ENCODE assay signal across 8 mouse cellular contexts in the genomic region with DNA sequence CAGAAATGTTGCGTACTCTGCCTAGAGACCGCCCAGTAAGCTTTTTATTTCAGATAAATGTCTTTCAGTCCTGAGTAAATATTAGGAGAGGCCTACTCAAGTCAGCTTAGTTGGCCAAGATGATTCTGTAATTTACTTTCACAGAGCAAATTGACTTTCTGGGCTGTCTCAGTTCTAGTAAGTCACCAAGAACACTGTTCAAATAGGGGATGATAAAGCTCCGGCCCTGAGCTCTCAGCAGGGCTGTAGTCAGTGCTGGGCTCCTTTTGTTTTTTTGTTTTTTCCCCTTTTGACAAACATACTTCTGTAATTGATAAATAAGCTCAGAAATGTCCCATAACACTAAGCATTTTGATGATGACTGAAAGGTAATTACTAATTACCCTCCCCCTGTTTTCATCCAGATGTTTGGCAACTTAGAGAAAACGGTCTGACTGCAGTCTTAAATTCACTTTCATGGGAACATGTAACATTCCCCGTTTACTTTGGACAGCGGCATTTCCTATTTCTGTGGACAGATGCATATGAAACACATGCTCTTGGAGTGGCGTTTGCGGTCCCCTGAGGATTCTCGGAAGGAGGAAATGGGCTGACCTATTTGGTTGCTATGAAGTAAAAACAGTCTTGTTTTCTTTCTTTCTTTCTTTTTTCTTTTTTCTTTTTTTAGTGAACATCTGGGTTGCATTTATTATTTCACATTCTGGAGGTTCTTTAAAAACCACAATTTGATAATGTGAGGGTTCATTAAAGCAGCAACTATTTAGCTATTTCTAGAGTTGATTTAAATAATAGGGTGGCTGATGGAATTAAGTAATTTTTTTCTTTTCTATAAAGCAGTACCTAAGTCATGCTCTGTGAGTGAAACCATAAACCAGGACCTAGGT. TPM values are rescaled to one million over a fixed set of nuclear protein-coding genes. Genes with fewer than 3 reads are reported as not detected.
DNase-seq lines count a peak whose midpoint lies in the region; ATAC-seq lines count a peak whose summit lies in the region.

No protein-coding gene starts in this region.

- no peaks in the 10 kb centered on the region for H3K27me3 ChIP-seq in forebrain, embryonic 15.5 days
- H3K27me3 ChIP-seq in forebrain, embryonic 11.5 days (ENCODE audit: control insufficient read depth, insufficient read depth, low read length), result no peaks in the 10 kb centered on the region
- no peaks in the 10 kb centered on the region for H3K27me3 ChIP-seq in intestine, embryonic 16.5 days (replicated peaks; ENCODE audit: control insufficient read depth, insufficient read depth, low read length)

- no peak for ATAC-seq in forebrain, embryonic 15.5 days (replicated peaks)
- ATAC-seq in forebrain, embryonic 11.5 days (replicated peaks; ENCODE audit: low FRiP score), result no peak
- ATAC-seq in intestine, embryonic 16.5 days, result peak; percentile 63
- ATAC-seq in granulocyte monocyte progenitor cell, adult 5-6 weeks (replicated peaks; ENCODE audit: poor library complexity, severe bottlenecking), result no peak

- intact Hi-C loops in left cerebral cortex, postnatal 36 days (cut with DNase I), result no loop called here

- no peak overlapping the region for H3K4me3 ChIP-seq in forebrain, embryonic 15.5 days
- H3K4me3 ChIP-seq in forebrain, embryonic 11.5 days (ENCODE audit: low read depth, low read length), result no peak overlapping the region
- H3K4me3 ChIP-seq in intestine, embryonic 16.5 days (ENCODE audit: low read length), result no peak overlapping the region

- H3K9me3 ChIP-seq in forebrain, embryonic 15.5 days, result no peaks in the 10 kb centered on the region
- H3K9me3 ChIP-seq in forebrain, embryonic 11.5 days (ENCODE audit: control insufficient read depth, low read length), result no peaks in the 10 kb centered on the region
- no peaks in the 10 kb centered on the region for H3K9me3 ChIP-seq in intestine, embryonic 16.5 days (ENCODE audit: control insufficient read depth, low read length)

- peak overlapping the region; percentile 35; the same call in 1 of the 2 replicates for H3K27ac ChIP-seq in forebrain, embryonic 15.5 days (replicated peaks)
- H3K27ac ChIP-seq in forebrain, embryonic 11.5 days (ENCODE audit: low read depth, low read length), result no peak overlapping the region
- peak overlapping the region; percentile 47 for H3K27ac ChIP-seq in intestine, embryonic 16.5 days (ENCODE audit: low read length)

- no peak overlapping the region for H3K9ac ChIP-seq in forebrain, embryonic 15.5 days (replicated peaks)
- H3K9ac ChIP-seq in forebrain, embryonic 11.5 days (ENCODE audit: low read length), result no peak overlapping the region
- H3K9ac ChIP-seq in intestine, embryonic 16.5 days (ENCODE audit: low read depth, low read length), result no peak overlapping the region

- no peaks in the 10 kb centered on the region for H3K36me3 ChIP-seq in forebrain, embryonic 15.5 days
- no peaks in the 10 kb centered on the region for H3K36me3 ChIP-seq in forebrain, embryonic 11.5 days (ENCODE audit: control insufficient read depth, insufficient read depth, low read length)
- no peaks in the 10 kb centered on the region for H3K36me3 ChIP-seq in intestine, embryonic 16.5 days (ENCODE audit: control insufficient read depth, insufficient read depth, low read length)

- 77% methylated on average over 9 of the region's 9 CpGs for WGBS in forebrain, embryonic 15.5 days
- 75% methylated on average over 9 of the region's 9 CpGs for WGBS in forebrain, embryonic 11.5 days
- 29% methylated on average over 9 of the region's 9 CpGs for WGBS in intestine, embryonic 16.5 days

- H3K4me1 ChIP-seq in forebrain, embryonic 15.5 days, result peaks cover 6% of the 10 kb centered on the region; the same call in 1 of the 2 replicates
- H3K4me1 ChIP-seq in forebrain, embryonic 11.5 days (replicated peaks; ENCODE audit: control insufficient read depth, insufficient read depth, low read length), result no peaks in the 10 kb centered on the region
- H3K4me1 ChIP-seq in intestine, embryonic 16.5 days (ENCODE audit: control insufficient read depth, insufficient read depth, low read length), result peaks cover 39% of the 10 kb centered on the region

- no peak overlapping the region for H3K4me2 ChIP-seq in forebrain, embryonic 15.5 days (replicated peaks)
- no peak overlapping the region for H3K4me2 ChIP-seq in forebrain, embryonic 11.5 days (ENCODE audit: low read depth, low read length, severe bottlenecking)
- no peak overlapping the region for H3K4me2 ChIP-seq in intestine, embryonic 16.5 days (ENCODE audit: low read depth, low read length)

- no peak for DNase-seq in forebrain, embryonic 11.5 days (ENCODE audit: low spot score)
- DNase-seq in forelimb bud, embryonic 11.5 days (ENCODE audit: low read depth, low spot score), result peak; percentile 76
- DNase-seq in lung, postnatal 25 days (ENCODE audit: low spot score), result peak; percentile 57
- no peak for DNase-seq in adrenal gland, adult 8-10 months
- DNase-seq in left cerebral cortex, postnatal 36 days (ENCODE audit: low spot score in 2 of 2), result no peak

RNA-seq across cellular contexts. Expression of gene Cyth3, which starts 10.7 kb away (rescaled TPM):
- polyA plus RNA-seq in forebrain, embryonic 15.5 days (2015; fragmentation: Nextera tagmentation; extraction: Ambion mirVana), result 38.4 and 42.6 TPM in 2 replicates
- polyA plus RNA-seq in forebrain, embryonic 11.5 days (2014; fragmentation: Nextera tagmentation; extraction: Ambion mirVana), result 27.8 and 29.4 TPM in 2 replicates
- polyA plus RNA-seq in intestine, embryonic 16.5 days (2015; fragmentation: Nextera tagmentation; extraction: Ambion mirVana), result 42.5 and 43.3 TPM in 2 replicates
- 100 to 1,000 TPM; 134 to 193 (median 146) TPM for total RNA-seq in adrenal gland, adult 8-10 months (2022)
- 3.7 and 3.8 TPM in 2 replicates for total RNA-seq in granulocyte monocyte progenitor cell, adult 5-6 weeks (2014; fragmentation: Nextera tagmentation)
- 4.4 and 5.1 TPM in 2 replicates for total RNA-seq in granulocyte monocyte progenitor cell, adult 5-6 weeks (2017)
- total RNA-seq in left cerebral cortex, postnatal 36 days (2021), result 10 to 100 TPM; 37.4 to 39.6 TPM

Comparison
In these comparisons a context has a peak if more than half of its experiments do, and no peak if none do; other contexts are left out.
1. DNase-seq: peak in forelimb bud, embryonic 11.5 days (single experiment) and lung, postnatal 25 days (single experiment); none in forebrain, embryonic 11.5 days (single experiment), adrenal gland, adult 8-10 months (single experiment) and left cerebral cortex, postnatal 36 days (0 of 2).
2. RNA of gene Cyth3, which starts 10.7 kb away (total RNA-seq): 134 to 193 TPM in adrenal gland, adult 8-10 months and 37.4 to 39.6 TPM in left cerebral cortex, postnatal 36 days; 3.7 to 5.1 TPM in granulocyte monocyte progenitor cell, adult 5-6 weeks; every median in the first group is over 4 times any median in the second.